Mouse (Mus musculus) myocyte (in vitro differentiated cells): ENCODE results near the gene Gm8251.

Experiments
- CEBPB ChIP-seq: IDR thresholded peaks from 2 replicates; pipeline ENCODE4 v1.6.1; 2011; ENCODE audit warnings: mild to moderate bottlenecking, moderate library complexity; ENCODE audit not compliant: poor library complexity, insufficient read depth, severe bottlenecking
- POLR2A ChIP-seq: IDR thresholded peaks from one replicate; pipeline ENCODE4 v1.6.1; 2011; ENCODE audit warnings: low read depth, mild to moderate bottlenecking, control low read depth, moderate library complexity; ENCODE audit not compliant: insufficient read length
- USF1 ChIP-seq: IDR thresholded peaks from one replicate; pipeline ENCODE4 v1.6.1; 2011; ENCODE audit warnings: low read depth, mild to moderate bottlenecking, control low read depth, moderate library complexity

DNA sequence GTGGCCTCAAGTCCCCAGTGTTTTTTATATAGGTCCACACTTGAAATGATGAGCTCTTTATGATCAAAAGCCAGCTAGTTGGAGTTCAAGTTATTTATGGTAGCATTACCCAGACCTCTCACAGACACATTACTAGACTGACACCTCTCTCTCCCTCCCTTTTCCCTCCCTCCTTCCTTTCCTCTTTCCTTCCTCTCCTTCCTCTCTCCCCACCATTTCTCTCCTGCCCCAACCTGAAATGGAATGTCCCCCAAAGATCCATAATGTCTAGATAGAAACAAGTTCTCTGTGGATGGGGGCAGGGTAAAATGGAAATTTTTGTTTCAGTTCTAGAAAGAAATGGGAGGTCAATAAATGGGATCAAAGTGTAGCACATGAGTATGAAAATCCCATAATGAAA, 41.8 kb downstream of the Gm8251 start, which contains the start of gene Mettl21c:
- TF ChIP-seq POLR2A = no peak
- TF ChIP-seq CEBPB = no peak
- TF ChIP-seq USF1 = no peak
